In the genomic region with DNA sequence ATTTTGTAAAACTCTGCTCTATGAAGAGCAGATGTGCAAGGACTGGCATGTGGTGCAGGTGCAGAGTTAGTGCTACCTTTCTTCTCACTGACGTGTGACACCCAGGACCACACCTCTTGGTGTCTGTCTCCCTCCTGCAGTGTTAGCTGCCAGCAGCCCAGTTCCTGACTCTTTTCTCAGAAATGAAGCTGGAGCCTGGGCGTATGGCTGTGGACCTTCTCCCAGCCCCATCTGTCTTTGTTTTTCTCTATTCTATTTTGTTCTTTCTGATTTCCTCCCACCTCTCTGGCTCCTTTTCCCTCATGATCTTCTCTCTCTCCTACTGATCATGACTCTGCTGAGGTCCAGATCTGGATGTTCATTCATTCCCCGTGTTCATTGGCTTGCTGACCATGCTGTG, we compare ENCODE assay signal across 23 mouse cellular contexts. TPM values are rescaled to one million over a fixed set of nuclear protein-coding genes. Genes with fewer than 3 reads are reported as not detected.
DNase-seq lines count a peak whose midpoint lies in the region; TF ChIP-seq lines count a peak whose summit lies in the region.
"Had no signal": no experiment of that assay in that cellular context is flagged by ENCODE, and none has a peak within 500 bp of the region (broad histone marks: within the 10 kb centered on the region; RNA-seq: fewer than 3 reads in every experiment).

No protein-coding gene starts in this region.

- no peak overlapping the region for H3K27ac ChIP-seq in kidney, adult 2 months (ENCODE audit: insufficient read depth, low read depth, low read length)
- H3K27ac ChIP-seq: embryonic facial prominence, embryonic 13.5 days; forebrain, embryonic 12.5 days; hindbrain, embryonic 15.5 days; limb, embryonic 13.5 days; liver, embryonic 13.5 days; midbrain, embryonic 15.5 days; neural tube, embryonic 12.5 days had no signal

- no peak for TF ChIP-seq POLR2A in kidney, adult 2 months (IDR thresholded peaks at IDR 0.05; ENCODE audit: low read depth, low read length)

- no peaks in the 10 kb centered on the region for H3K27me3 ChIP-seq in kidney, adult 2 months (replicated peaks; ENCODE audit: control insufficient read depth, insufficient read depth, low read length)
- H3K27me3 ChIP-seq: embryonic facial prominence, embryonic 13.5 days; forebrain, embryonic 12.5 days; hindbrain, embryonic 15.5 days; limb, embryonic 13.5 days; liver, embryonic 13.5 days; megakaryocyte, embryonic 14.5 days; midbrain, embryonic 15.5 days; neural tube, embryonic 12.5 days had no signal

- H3K4me3 ChIP-seq in kidney, adult 2 months (ENCODE audit: insufficient read depth, low read depth, low read length): no peak overlapping the region
- H3K4me3 ChIP-seq: embryonic facial prominence, embryonic 13.5 days; erythroblast, embryonic 14.5 days; forebrain, embryonic 12.5 days; hindbrain, embryonic 15.5 days; limb, embryonic 13.5 days; liver, embryonic 13.5 days; megakaryocyte, embryonic 14.5 days; midbrain, embryonic 15.5 days; neural tube, embryonic 12.5 days had no signal

- no peak for TF ChIP-seq CTCF in kidney, adult 2 months (conservative IDR thresholded peaks at IDR 0.05; ENCODE audit: insufficient read depth, insufficient read length, low read depth, low read length)

- DNase-seq in layer of hippocampus, adult 11-12 months (ENCODE audit: low spot score): peak; percentile 14
- no peak for DNase-seq in layer of hippocampus, postnatal 25 days (ENCODE audit: extremely low spot score in 1 of 2, low spot score in 1 of 2)
- DNase-seq in right cerebral cortex, adult 18-20 months: peak; percentile 35
- no peak for DNase-seq in right cerebral cortex, postnatal 4 days
- DNase-seq in cerebellum, adult 9-11 months: peak; percentile 45
- DNase-seq in adrenal gland, adult 2 months: no peak
- no peak for DNase-seq in kidney, adult 2 months
- DNase-seq: adrenal gland, adult 8-10 months; embryo, embryonic 11 days; kidney, adult 8-10 months; kidney, postnatal 10 days; liver, embryonic 13.5 days; lung, embryonic 14.5 days; thymus, adult 2 months; thymus, postnatal 4 days had no signal

- H3K36me3 ChIP-seq in kidney, adult 2 months (ENCODE audit: control insufficient read depth, insufficient read depth, low read length): no peaks in the 10 kb centered on the region
- H3K36me3 ChIP-seq: liver, embryonic 13.5 days had no signal

- WGBS in kidney, adult 2 months: 87% methylated on average over 3 of the region's 3 CpGs

- no peaks in the 10 kb centered on the region; the same call in 1 of the 2 replicates for H3K4me1 ChIP-seq in kidney, adult 2 months (ENCODE audit: control insufficient read depth, insufficient read depth, low read length)
- H3K4me1 ChIP-seq: embryonic facial prominence, embryonic 13.5 days; forebrain, embryonic 12.5 days; hindbrain, embryonic 15.5 days; limb, embryonic 13.5 days; liver, embryonic 13.5 days; midbrain, embryonic 15.5 days; neural tube, embryonic 12.5 days had no signal

RNA-seq across cellular contexts. Expression of gene Myo5a, which starts 50.3 kb away (rescaled TPM):
- 100 to 1,000 TPM; 180 to 206 TPM for total RNA-seq in layer of hippocampus, postnatal 25 days (2021)
- total RNA-seq in adrenal gland, adult 2 months (2021): 10 to 100 TPM; 45.4 to 45.6 TPM
- 3.7 and 3.8 TPM in 2 replicates for polyA plus RNA-seq in adrenal gland, adult 2 months (2012; rRNA removed)
- 14.0 and 19.8 TPM in 2 replicates for polyA plus RNA-seq in kidney, adult 2 months (2012; rRNA removed)

Comparison
In these comparisons a context has a peak if more than half of its experiments do, and no peak if none do; other contexts are left out.
1. DNase-seq: peak in layer of hippocampus, adult 11-12 months (single experiment), right cerebral cortex, adult 18-20 months (single experiment) and cerebellum, adult 9-11 months (single experiment); none in layer of hippocampus, postnatal 25 days (0 of 2), right cerebral cortex, postnatal 4 days (single experiment), adrenal gland, adult 2 months (single experiment) and kidney, adult 2 months (single experiment).